Mouse (Mus musculus) heart, embryonic 16.5 days (tissue): Measurements from ENCODE around the gene Pde6b. TPM values are rescaled to one million over a fixed set of nuclear protein-coding genes. Genes with fewer than 3 reads are reported as not detected.

Experiments used
- ATAC-seq: fragments of 200-750 bp; cut with Nextera tagmentation; replicated peaks from 2 replicates; pipeline ENCODE4 v1.8.0; 2017; ENCODE audit warnings: moderate number of reproducible peaks; ENCODE audit not compliant: insufficient read depth, low FRiP score; ENCODE audit errors: extremely low read depth
- H3K27ac ChIP-seq: fragments of 300-500 bp; sonication (generic); 2 replicates; pipeline ENCODE4 v1.5.1; 2014; ENCODE audit warnings: mild to moderate bottlenecking, low read length, control low read depth, moderate library complexity
- H3K27me3 ChIP-seq: fragments of 300-500 bp; sonication (generic); 2 replicates; pipeline ENCODE4 v1.6.1; 2014; ENCODE audit warnings: low read length, mixed read lengths; ENCODE audit not compliant: control insufficient read depth, insufficient read depth
- H3K36me3 ChIP-seq: fragments of 300-500 bp; sonication (generic); 2 replicates; pipeline ENCODE4 v1.6.1; 2014; ENCODE audit not compliant: control insufficient read depth, insufficient read depth
- H3K4me1 ChIP-seq: fragments of 300-500 bp; sonication (generic); 2 replicates; pipeline ENCODE4 v1.6.1; 2014; ENCODE audit warnings: low read length, mixed read lengths; ENCODE audit not compliant: control insufficient read depth, insufficient read depth
- H3K4me2 ChIP-seq: fragments of 300-500 bp; sonication (generic); 2 replicates; pipeline ENCODE4 v1.6.1; 2014; ENCODE audit warnings: low read depth, mild to moderate bottlenecking, control low read depth, low read length
- H3K4me3 ChIP-seq: fragments of 300-500 bp; sonication (generic); 2 replicates; pipeline ENCODE4 v1.5.1; 2014; ENCODE audit warnings: mild to moderate bottlenecking, control low read depth, low read length
- H3K9ac ChIP-seq: fragments of 300-500 bp; sonication (generic); 2 replicates; pipeline ENCODE4 v1.6.1; 2014; ENCODE audit warnings: low read length, control low read depth
- H3K9me3 ChIP-seq: fragments of 300-500 bp; sonication (generic); replicated peaks from 2 replicates; pipeline ENCODE4 v1.6.1; 2016; ENCODE audit warnings: low read length; ENCODE audit not compliant: control insufficient read depth
- WGBS: fragments of 180-500 bp; shearing (Covaris S2); extraction: QIAGEN DNeasy Blood & Tissue Kit; methylation state at CpG from one replicate; pipeline ENCODE4 v1.1.7; 2014; 5-methylcytosine and 5-hydroxymethylcytosine counted together
- polyA plus RNA-seq: library from polyadenylated mRNA; unstranded; fragments of >200 nt; fragmentation: Nextera tagmentation; extraction: Ambion mirVana; gene quantifications from 2 replicates; pipeline ENCODE4 v1.2.1, GENCODE M21; 2015

Pde6b gene
- polyA plus RNA-seq, result 0.26 TPM in 1 of 2 replicates, not detected in the other

DNA sequence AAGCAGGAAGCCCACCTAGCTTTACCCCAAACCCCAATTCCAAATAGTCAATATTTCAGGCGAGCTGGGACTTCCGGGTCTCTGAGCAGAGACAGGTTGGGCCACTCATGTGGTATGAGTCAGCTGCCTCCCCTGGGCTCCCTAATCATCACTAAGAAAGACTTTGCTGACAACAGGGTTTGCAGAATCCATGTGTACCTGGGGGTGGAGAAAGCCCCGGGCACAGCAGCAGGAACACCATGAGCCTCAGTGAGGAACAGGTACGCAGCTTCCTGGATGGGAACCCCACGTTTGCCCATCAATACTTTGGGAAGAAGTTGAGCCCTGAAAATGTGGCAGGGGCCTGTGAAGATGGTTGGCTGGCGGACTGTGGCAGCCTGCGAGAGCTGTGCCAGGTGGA is at the start of gene Pde6b:
Gene Pde6b, plus strand, starts transcription at position 191 of the 400 bp plus-strand sequence.
- Histone ChIP-seq H3K4me3 (no peak within 1 kb of the TSS), H3K4me2 (no peak within 1 kb of the TSS), H3K4me1 (no peaks in the 10 kb centered on the region), H3K36me3 (no peaks in the 10 kb centered on the region), H3K9ac (no peak within 1 kb of the TSS), H3K9me3 (no peaks in the 10 kb centered on the region), H3K27ac (no peak within 1 kb of the TSS), H3K27me3 (no peaks in the 10 kb centered on the region)
- no peak for ATAC-seq
- 66% methylated on average over 7 of the region's 7 CpGs for WGBS

DNA sequence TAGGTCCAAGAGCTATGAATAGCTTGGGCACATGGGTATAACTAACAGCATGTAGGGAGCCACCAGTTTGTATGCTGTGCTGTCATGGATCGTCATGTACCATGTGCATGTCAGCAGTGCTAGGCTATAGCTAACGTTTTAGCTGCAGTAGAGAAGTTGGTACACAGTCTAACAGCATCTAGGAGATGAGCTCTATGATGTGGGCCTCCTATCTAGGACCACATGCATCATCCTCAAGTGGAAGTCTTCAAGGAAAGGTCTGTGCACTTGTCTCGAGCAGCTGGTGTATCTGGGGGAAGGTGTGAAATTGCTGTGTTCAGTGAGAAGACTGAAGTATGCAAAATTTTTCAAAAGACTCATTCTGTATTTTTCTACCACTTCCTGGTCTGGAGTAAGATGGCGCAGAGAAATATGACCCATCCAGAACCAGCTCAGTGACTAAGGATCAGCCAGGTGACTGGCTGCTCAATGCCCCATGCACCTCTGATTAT is 44.5 kb upstream of the Pde6b start:
- ATAC-seq, result no peak
- no peak overlapping the region for H3K4me2 ChIP-seq
- H3K9me3 ChIP-seq, result no peaks in the 10 kb centered on the region
- no peak overlapping the region for H3K4me3 ChIP-seq
- 0 out of 2 replicates have a peak, but pooled peaks cover 2% of the 10 kb centered on the region for H3K4me1 ChIP-seq
- 88% methylated on average over 4 of the region's 4 CpGs for WGBS
- H3K36me3 ChIP-seq, result peaks cover 19% of the 10 kb centered on the region
- no peak overlapping the region for H3K27ac ChIP-seq
- no peaks in the 10 kb centered on the region for H3K27me3 ChIP-seq
- no peak overlapping the region for H3K9ac ChIP-seq

DNA sequence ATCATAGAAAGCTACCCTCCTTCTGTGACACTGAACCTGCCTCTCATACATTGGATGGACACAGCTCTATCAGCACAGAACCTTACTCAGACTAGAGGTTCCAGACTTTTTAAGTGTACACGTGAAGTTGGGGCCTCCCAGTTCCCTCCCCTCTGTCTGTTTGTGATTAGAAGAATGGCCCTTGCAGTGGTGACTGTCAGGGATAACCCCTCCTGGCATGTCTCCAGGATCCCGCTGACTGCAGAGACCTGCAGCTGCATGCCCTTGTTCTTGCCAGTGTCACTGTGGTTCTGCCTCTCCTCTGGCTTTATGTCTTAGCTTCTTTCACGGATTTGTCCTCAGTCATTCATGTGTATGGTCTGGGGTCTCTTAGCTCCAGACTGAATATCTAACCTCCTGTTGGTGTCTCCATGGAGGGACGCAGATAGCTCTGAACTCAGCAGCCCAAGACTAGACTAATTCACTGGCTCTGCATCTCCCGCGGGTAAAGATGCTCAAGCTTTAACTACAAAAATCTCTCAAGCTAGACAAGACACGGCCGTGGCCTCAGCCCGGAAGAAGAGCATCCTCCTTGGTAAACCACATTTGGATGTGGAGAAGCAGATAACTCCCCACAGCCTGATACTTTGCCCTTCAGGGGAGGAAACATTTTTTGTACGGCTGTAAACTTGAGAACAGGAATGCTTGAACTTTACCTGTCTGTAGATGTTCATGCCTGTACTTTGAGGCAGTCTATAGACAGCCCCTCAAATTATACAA is 42.7 kb upstream of the Pde6b start:
- H3K9me3 ChIP-seq, result no peaks in the 10 kb centered on the region
- H3K27me3 ChIP-seq, result no peaks in the 10 kb centered on the region
- no peak for ATAC-seq
- no peak overlapping the region for H3K9ac ChIP-seq
- no peak overlapping the region for H3K4me2 ChIP-seq
- no peak overlapping the region for H3K27ac ChIP-seq
- 75% methylated on average over 10 of the region's 10 CpGs for WGBS
- H3K4me3 ChIP-seq, result no peak overlapping the region
- peaks cover 15% of the 10 kb centered on the region for H3K36me3 ChIP-seq
- 0 out of 2 replicates have a peak, but pooled peaks cover 2% of the 10 kb centered on the region for H3K4me1 ChIP-seq

DNA sequence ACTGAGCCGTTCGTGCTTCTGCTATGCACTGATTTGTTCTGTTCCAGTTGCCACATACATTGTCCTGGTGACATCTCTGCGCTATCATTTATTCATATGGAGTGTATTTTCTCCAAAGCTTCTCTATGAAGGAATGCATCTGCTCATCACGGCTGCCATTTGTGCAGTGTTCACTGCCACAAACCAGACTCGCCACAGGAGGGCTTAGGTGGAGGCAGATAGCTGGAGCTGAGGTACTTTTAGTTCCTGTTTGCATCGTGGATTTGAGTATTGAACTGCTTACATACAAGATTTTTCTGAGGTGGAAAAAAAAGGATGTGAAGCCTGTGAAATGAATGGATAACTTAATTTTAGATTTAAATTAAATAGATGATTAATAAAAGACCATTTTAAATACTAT is 40.3 kb upstream of the Pde6b start:
- H3K27ac ChIP-seq, result no peak overlapping the region
- no peaks in the 10 kb centered on the region for H3K27me3 ChIP-seq
- no peak for ATAC-seq
- no peak overlapping the region for H3K4me3 ChIP-seq
- H3K4me1 ChIP-seq, result 0 out of 2 replicates have a peak, but pooled peaks cover 2% of the 10 kb centered on the region
- H3K9me3 ChIP-seq, result no peaks in the 10 kb centered on the region
- peaks cover 15% of the 10 kb centered on the region for H3K36me3 ChIP-seq
- WGBS, result 73% methylated on average over 6 of the region's 6 CpGs
- H3K9ac ChIP-seq, result no peak overlapping the region
- H3K4me2 ChIP-seq, result no peak overlapping the region

DNA sequence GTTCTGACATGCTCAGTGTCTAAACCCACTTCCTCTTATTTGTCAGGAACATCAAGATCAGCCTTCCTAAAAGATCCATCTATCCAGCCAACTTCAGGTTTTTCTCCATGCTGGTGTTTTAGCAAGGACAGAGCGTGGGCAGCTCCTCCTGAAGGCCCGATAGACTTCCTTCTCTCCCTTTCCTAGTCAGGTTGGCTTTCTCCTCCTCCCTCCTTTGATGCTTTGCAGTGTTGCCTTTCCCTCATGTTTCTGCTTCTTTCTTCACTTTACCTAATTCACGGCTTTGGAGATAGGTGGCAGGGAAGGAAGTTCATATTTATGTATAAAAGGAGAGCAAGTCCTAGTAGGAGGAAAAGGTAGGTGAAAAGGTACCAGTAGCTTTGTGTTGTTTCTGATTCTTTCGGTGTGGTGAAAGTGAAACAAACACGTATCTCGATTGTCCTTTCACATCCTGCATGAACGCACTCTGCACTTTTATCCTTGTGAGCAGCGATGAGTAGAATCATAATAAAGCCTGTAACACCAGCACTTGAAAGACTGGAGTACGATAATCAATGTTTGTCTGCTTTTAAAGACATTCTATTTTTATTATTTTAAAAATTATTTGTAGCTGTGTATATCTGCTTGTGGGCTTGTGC is 38.6 kb upstream of the Pde6b start:
- ATAC-seq, result no peak
- no peaks in the 10 kb centered on the region for H3K27me3 ChIP-seq
- no peak overlapping the region for H3K4me3 ChIP-seq
- 93% methylated on average over 9 of the region's 9 CpGs for WGBS
- H3K4me2 ChIP-seq, result no peak overlapping the region
- no peaks in the 10 kb centered on the region for H3K9me3 ChIP-seq
- H3K36me3 ChIP-seq, result peaks cover 13% of the 10 kb centered on the region
- H3K9ac ChIP-seq, result no peak overlapping the region
- H3K27ac ChIP-seq, result no peak overlapping the region
- 0 out of 2 replicates have a peak, but pooled peaks cover 2% of the 10 kb centered on the region for H3K4me1 ChIP-seq

DNA sequence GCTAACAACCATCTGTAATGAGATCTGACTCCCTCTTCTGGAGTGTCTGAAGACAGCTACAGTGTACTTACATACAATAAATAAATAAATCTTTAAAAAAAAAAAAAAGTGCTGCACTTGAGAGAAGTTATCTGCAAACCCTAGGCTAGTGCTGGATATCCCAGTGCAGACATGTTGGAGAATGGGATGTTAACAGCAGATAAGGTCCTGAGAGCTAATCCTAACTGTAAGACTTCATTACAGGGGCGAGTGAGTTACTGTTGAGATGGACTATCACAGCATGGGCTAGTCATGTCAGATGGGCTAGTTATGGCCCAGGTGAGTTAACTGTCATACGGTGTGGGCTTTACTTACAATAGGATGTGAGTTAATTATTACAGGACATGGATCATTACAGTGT is 34.1 kb upstream of the Pde6b start:
- 78% methylated on average over 2 of the region's 2 CpGs for WGBS
- Histone ChIP-seq H3K27me3 (no peaks in the 10 kb centered on the region), H3K9me3 (no peaks in the 10 kb centered on the region)

DNA sequence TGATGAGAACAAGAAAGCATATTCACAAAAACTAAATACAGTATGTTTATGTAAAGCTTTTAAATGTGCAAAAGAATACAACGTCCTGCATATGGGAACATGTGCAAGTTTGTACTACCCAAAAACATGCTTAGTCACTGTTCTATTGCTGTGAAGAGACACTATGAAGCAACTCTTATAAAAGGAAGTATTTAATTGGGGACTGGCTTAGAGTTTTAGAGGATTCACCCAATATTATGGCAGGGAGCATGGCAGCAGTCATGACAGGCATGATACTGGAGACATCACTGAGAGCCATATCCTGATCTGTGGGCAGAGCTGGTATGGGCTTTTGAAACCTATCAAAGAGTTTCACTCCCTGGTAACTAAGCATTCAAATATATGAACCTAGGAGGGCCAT is 30.3 kb upstream of the Pde6b start:
- peaks cover 2% of the 10 kb centered on the region; the same call in 1 of the 2 replicates for H3K27me3 ChIP-seq
- WGBS, result 88% methylated on average over 1 of the region's 1 CpGs
- no peak overlapping the region for H3K9ac ChIP-seq
- no peak overlapping the region for H3K4me3 ChIP-seq
- no peaks in the 10 kb centered on the region for H3K4me1 ChIP-seq
- no peak overlapping the region for H3K27ac ChIP-seq
- ATAC-seq, result no peak
- H3K36me3 ChIP-seq, result no peaks in the 10 kb centered on the region
- no peak overlapping the region for H3K4me2 ChIP-seq
- no peaks in the 10 kb centered on the region for H3K9me3 ChIP-seq

More for the DNA sequence above, 34.1 kb upstream of the Pde6b start:
- H3K9ac ChIP-seq, result no peak overlapping the region
- H3K27ac ChIP-seq, result no peak overlapping the region
- no peak overlapping the region for H3K4me3 ChIP-seq
- ATAC-seq, result no peak
- peaks cover 7% of the 10 kb centered on the region for H3K36me3 ChIP-seq
- no peak overlapping the region for H3K4me2 ChIP-seq
- H3K4me1 ChIP-seq, result no peaks in the 10 kb centered on the region

DNA sequence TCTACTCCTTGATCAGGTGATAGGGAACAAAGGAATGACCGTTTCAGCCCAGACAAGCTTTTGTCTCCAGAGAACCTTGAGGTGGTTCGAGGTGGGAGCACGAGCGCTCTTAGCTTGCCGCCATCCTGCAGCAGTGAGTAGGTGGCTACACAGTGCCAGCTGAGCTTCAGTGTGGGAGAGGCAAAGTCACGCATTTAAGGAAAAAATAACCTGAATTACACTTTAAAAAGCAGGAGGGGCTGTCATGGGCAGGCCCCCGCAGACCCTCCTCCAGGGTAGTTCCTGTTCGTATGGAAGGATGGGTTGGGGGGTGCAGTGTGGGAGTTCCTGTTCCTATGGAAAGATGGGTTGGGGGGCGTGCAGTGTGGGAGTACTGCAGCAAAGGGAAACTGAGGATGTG is 28.7 kb upstream of the Pde6b start:
- no peaks in the 10 kb centered on the region for H3K4me1 ChIP-seq
- no peak overlapping the region for H3K9ac ChIP-seq
- 82% methylated on average over 9 of the region's 9 CpGs for WGBS
- H3K4me2 ChIP-seq, result no peak overlapping the region
- no peak overlapping the region for H3K4me3 ChIP-seq
- no peaks in the 10 kb centered on the region for H3K9me3 ChIP-seq
- H3K27ac ChIP-seq, result no peak overlapping the region
- ATAC-seq, result no peak
- peaks cover 17% of the 10 kb centered on the region for H3K27me3 ChIP-seq
- H3K36me3 ChIP-seq, result no peaks in the 10 kb centered on the region

DNA sequence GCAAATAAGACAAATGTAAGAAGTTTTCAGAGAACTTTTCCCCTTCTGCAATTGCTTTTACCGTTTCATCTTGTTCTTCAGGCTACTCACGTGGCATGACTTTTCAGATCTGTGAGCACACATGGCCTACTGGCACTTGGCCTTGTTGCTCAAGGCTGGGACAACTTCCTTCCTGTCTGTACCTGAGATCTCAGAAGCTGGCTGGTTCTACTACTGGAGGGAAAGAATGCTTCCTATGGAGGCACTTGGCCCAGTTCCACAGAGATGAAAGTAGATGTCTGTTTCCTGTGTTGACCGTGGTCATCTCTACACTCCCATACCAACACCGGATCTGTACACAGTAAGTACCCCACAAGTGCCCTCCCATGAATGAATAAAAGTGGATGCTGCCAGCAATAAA is 28.0 kb upstream of the Pde6b start:
- no peaks in the 10 kb centered on the region for H3K9me3 ChIP-seq
- no peak overlapping the region for H3K9ac ChIP-seq
- H3K27ac ChIP-seq, result no peak overlapping the region
- H3K4me1 ChIP-seq, result no peaks in the 10 kb centered on the region
- H3K4me3 ChIP-seq, result no peak overlapping the region
- H3K27me3 ChIP-seq, result peaks cover 24% of the 10 kb centered on the region
- H3K36me3 ChIP-seq, result no peaks in the 10 kb centered on the region
- no peak overlapping the region for H3K4me2 ChIP-seq
- 69% methylated on average over 4 of the region's 4 CpGs for WGBS
- ATAC-seq, result no peak
